30 mouse cellular contexts compared by ENCODE assay signal in the genomic region with DNA sequence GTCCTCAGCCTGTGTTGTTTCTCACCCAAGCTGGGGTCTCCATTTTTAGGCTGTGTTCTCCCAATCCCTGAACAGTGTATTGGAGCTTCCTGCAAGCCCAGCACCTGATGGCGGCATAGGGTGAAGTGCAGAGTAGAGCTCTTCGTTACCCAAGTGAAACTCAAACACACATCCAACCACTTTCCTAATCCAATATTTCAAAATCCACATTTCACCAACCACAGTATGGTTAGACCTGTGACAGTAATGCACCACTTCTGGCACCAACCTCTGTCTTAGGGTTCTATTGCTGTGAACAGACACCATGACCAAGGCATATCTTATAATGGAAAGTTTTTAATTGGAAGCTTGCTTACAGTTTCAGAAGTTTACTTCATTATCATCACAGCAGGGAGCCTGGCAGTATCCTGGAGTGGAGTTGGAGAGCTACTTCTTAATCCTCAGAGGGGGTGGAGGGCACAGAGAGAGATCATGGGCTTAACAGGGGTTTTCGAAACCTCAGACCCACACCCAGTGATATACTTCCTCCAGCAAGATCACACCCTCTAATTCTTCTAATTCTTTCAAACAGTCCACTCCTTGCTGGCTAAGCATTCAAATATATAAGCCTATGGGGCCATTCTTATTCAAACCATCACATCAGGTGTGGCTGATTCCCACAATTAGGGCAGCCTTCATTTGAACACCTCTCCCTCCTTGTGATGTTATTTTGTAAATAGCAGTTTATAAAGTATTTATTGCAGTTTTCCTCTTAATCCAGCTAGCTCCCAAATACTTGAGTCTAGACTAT. TPM values are rescaled to one million over a fixed set of nuclear protein-coding genes. Genes with fewer than 3 reads are reported as not detected.
DNase-seq lines count a peak whose midpoint lies in the region; ATAC-seq and TF ChIP-seq lines count a peak whose summit lies in the region.
"Had no signal": no experiment of that assay in that cellular context is flagged by ENCODE, and none has a peak within 500 bp of the region (broad histone marks: within the 10 kb centered on the region; RNA-seq: fewer than 3 reads in every experiment).

No protein-coding gene starts in this region.

- ATAC-seq in common myeloid progenitor, adult 5-6 weeks (replicated peaks; ENCODE audit: low read depth, poor library complexity, severe bottlenecking), result 0 out of 2 replicates have a peak, but pooled peaks have one; percentile 22
- ATAC-seq: forebrain, embryonic 13.5 days; hindbrain, postnatal 0 days; intestine, embryonic 16.5 days; midbrain, embryonic 16.5 days had no signal

- H3K27me3 ChIP-seq in E14TG2a.4 (ENCODE audit: insufficient read depth, low read length), result no peaks in the 10 kb centered on the region
- no peaks in the 10 kb centered on the region for H3K27me3 ChIP-seq in megakaryocyte, embryonic 14.5 days (replicated peaks)
- H3K27me3 ChIP-seq: embryonic facial prominence, embryonic 13.5 days; forebrain, embryonic 13.5 days; heart, embryonic 12.5 days; limb, embryonic 13.5 days; neural tube, embryonic 15.5 days; stomach, embryonic 15.5 days had no signal

- H3K36me3 ChIP-seq in E14TG2a.4 (ENCODE audit: insufficient read depth, low read length), result peaks cover 23% of the 10 kb centered on the region
- no peaks in the 10 kb centered on the region for H3K36me3 ChIP-seq in ES-E14 (ENCODE audit: control insufficient read depth, insufficient read depth, low read length, poor library complexity, severe bottlenecking)
- H3K36me3 ChIP-seq in megakaryocyte, embryonic 14.5 days (replicated peaks; ENCODE audit: low read length), result no peaks in the 10 kb centered on the region
- H3K36me3 ChIP-seq: embryonic facial prominence, embryonic 13.5 days; heart, embryonic 12.5 days; limb, embryonic 13.5 days; neural tube, embryonic 15.5 days; stomach, embryonic 15.5 days had no signal

- no peaks in the 10 kb centered on the region for H3K9me3 ChIP-seq in E14TG2a.4 (ENCODE audit: low read length)
- no peaks in the 10 kb centered on the region for H3K9me3 ChIP-seq in ES-E14 (ENCODE audit: control insufficient read depth, insufficient read depth, low read depth, low read length)
- H3K9me3 ChIP-seq in megakaryocyte, embryonic 14.5 days, result no peaks in the 10 kb centered on the region
- H3K9me3 ChIP-seq: embryonic facial prominence, embryonic 13.5 days; forebrain, embryonic 13.5 days; heart, embryonic 12.5 days; limb, embryonic 13.5 days; neural tube, embryonic 15.5 days; stomach, embryonic 15.5 days had no signal

- H3K9ac ChIP-seq in ES-E14 (ENCODE audit: insufficient read depth, low read depth, low read length, poor library complexity, severe bottlenecking), result no peak overlapping the region; the same call in 1 of the 2 replicates
- H3K9ac ChIP-seq: embryonic facial prominence, embryonic 13.5 days; forebrain, embryonic 13.5 days; heart, embryonic 12.5 days; limb, embryonic 13.5 days; neural tube, embryonic 15.5 days; stomach, embryonic 15.5 days had no signal

- TF ChIP-seq CTCF in E14TG2a.4 (conservative IDR thresholded peaks at IDR 0.05; ENCODE audit: low read length), result no peak

- no peak overlapping the region; the same call in 1 of the 2 replicates for H3K27ac ChIP-seq in ES-E14 (ENCODE audit: insufficient read depth, low read depth, low read length, poor library complexity, severe bottlenecking)
- H3K27ac ChIP-seq: embryonic facial prominence, embryonic 13.5 days; forebrain, embryonic 13.5 days; gastrocnemius, adult 2 months; hindbrain, postnatal 0 days; layer of hippocampus, adult 2 months; limb, embryonic 13.5 days; neural tube, embryonic 15.5 days; stomach, embryonic 15.5 days had no signal

- no peak for DNase-seq in ES-E14 (ENCODE audit: low read depth, low spot score)
- no peak for DNase-seq in cerebellum, postnatal 14 days
- no peak for DNase-seq in frontal cortex, postnatal 25 days (ENCODE audit: low spot score in 2 of 2)
- no peak for DNase-seq in testis, postnatal 14 days (ENCODE audit: low spot score)
- DNase-seq: adrenal gland, postnatal 25 days; cerebellum, adult 9-11 months; embryo, embryonic 11 days; gastrocnemius, adult 2 months; heart, postnatal 10 days; kidney, adult 9 months; kidney, postnatal 14 days; lung, adult 18-20 months; lung, postnatal 14 days; thymus, adult 18-20 months; thymus, postnatal 36 days had no signal

- in situ Hi-C loops in ES-E14 (cut with MboI; ENCODE audit: low sequenced_read_pairs in 2 of 2, unreplicated experiment in 2 of 2), result no loop called here

- H3K4me1 ChIP-seq in E14TG2a.4 (replicated peaks; ENCODE audit: low read depth, low read length), result peaks cover 53% of the 10 kb centered on the region
- peaks cover 2% of the 10 kb centered on the region in 2 experiments; a peak in 1 of 4 replicates for H3K4me1 ChIP-seq in ES-E14 (ENCODE audit: control insufficient read depth in 2 of 2, insufficient read depth in 2 of 2, low read length in 2 of 2, poor library complexity in 1 of 2)
- H3K4me1 ChIP-seq in megakaryocyte, embryonic 14.5 days, result peaks cover 25% of the 10 kb centered on the region
- H3K4me1 ChIP-seq: embryonic facial prominence, embryonic 13.5 days; forebrain, embryonic 13.5 days; heart, embryonic 12.5 days; limb, embryonic 13.5 days; neural tube, embryonic 15.5 days; stomach, embryonic 15.5 days had no signal

- H3K4me3 ChIP-seq in E14TG2a.4 (replicated peaks; ENCODE audit: low read length) (peak overlapping the region; percentile 73), ES-E14 (ENCODE audit: insufficient read depth in 1 of 2, low read depth in 1 of 2, low read length in 2 of 2, poor library complexity in 1 of 2, severe bottlenecking in 1 of 2) (peak overlapping the region; percentile 14 to 72)
- peak overlapping the region; percentile 77 for H3K4me3 ChIP-seq in megakaryocyte, embryonic 14.5 days (replicated peaks)
- H3K4me3 ChIP-seq: embryonic facial prominence, embryonic 13.5 days; erythroblast, embryonic 14.5 days; forebrain, embryonic 13.5 days; gastrocnemius, adult 2 months; heart, embryonic 12.5 days; layer of hippocampus, adult 2 months; limb, embryonic 13.5 days; neural tube, embryonic 15.5 days; stomach, embryonic 15.5 days had no signal

TF ChIP-seq in ES-E14, 5 proteins besides CTCF, POLR2A, EP300 and RAD21:
- no peak for TF ChIP-seq ZNF384 (IDR thresholded peaks at IDR 0.05; ENCODE audit: low read depth, low read length)
- no peak for TF ChIP-seq MAFK (IDR thresholded peaks at IDR 0.05; ENCODE audit: insufficient read depth, low read depth, low read length)
- TF ChIP-seq ZC3H11A (IDR thresholded peaks at IDR 0.05; ENCODE audit: borderline replicate concordance, low read depth, low read length), result no peak
- TF ChIP-seq CHD2 (IDR thresholded peaks at IDR 0.05; ENCODE audit: low read depth, low read length), result no peak
- no peak for TF ChIP-seq HCFC1 (IDR thresholded peaks at IDR 0.05; ENCODE audit: borderline replicate concordance, insufficient read depth, low read length)

RNA-seq across cellular contexts. Expression of a gene that starts 6.0 kb away (rescaled TPM):
- 25.4 and 26.2 TPM in 2 replicates for total RNA-seq in ES-E14 (2012; rRNA removed)
- total RNA-seq in common myeloid progenitor, adult 5-6 weeks (2017), result 34.9 and 44.0 TPM in 2 replicates
- 1.00 TPM in 1 of 2 replicates, not detected in the other for polyA plus RNA-seq in megakaryocyte, embryonic 14.5 days (2012; ENCODE audit: insufficient read depth, low replicate concordance)
- polyA plus RNA-seq: embryonic facial prominence, embryonic 13.5 days; erythroblast, embryonic 14.5 days; forebrain, embryonic 13.5 days; heart, embryonic 12.5 days; hindbrain, embryonic 11.5 days; hindbrain, postnatal 0 days; intestine, embryonic 16.5 days; limb, embryonic 13.5 days; midbrain, embryonic 16.5 days; neural tube, embryonic 15.5 days; stomach, embryonic 15.5 days had no signal

RNA-seq across cellular contexts. Expression of a gene that starts 7.4 kb away (rescaled TPM):
- 74.8 and 115 TPM in 2 replicates for total RNA-seq in ES-E14 (2012; rRNA removed)
- 144 and 156 TPM in 2 replicates for total RNA-seq in common myeloid progenitor, adult 5-6 weeks (2017)
- polyA plus RNA-seq in megakaryocyte, embryonic 14.5 days (2012; ENCODE audit: insufficient read depth, low replicate concordance), result 1.4 TPM in 1 of 2 replicates, not detected in the other

RNA-seq across cellular contexts. Expression of a gene that starts 7.7 kb away (rescaled TPM):
- total RNA-seq in ES-E14 (2012; rRNA removed), result 19.4 and 42.3 TPM in 2 replicates
- 15.6 and 17.3 TPM in 2 replicates for total RNA-seq in common myeloid progenitor, adult 5-6 weeks (2017)
- 82.0 and 93.0 TPM in 2 replicates for polyA plus RNA-seq in megakaryocyte, embryonic 14.5 days (2012; ENCODE audit: insufficient read depth, low replicate concordance)

RNA-seq across cellular contexts. Expression of a gene that starts 13.5 kb away (rescaled TPM):
- total RNA-seq in ES-E14 (2012; rRNA removed), result 127 and 205 TPM in 2 replicates
- 206 and 222 TPM in 2 replicates for total RNA-seq in common myeloid progenitor, adult 5-6 weeks (2017)
- polyA plus RNA-seq in megakaryocyte, embryonic 14.5 days (2012; ENCODE audit: insufficient read depth, low replicate concordance), result 13.9 and 87.6 TPM in 2 replicates

RNA-seq across cellular contexts. Expression of a gene that starts 13.6 kb away (rescaled TPM):
- total RNA-seq in ES-E14 (2012; rRNA removed), result 19.1 and 34.9 TPM in 2 replicates
- total RNA-seq in common myeloid progenitor, adult 5-6 weeks (2017), result 110 and 124 TPM in 2 replicates
- polyA plus RNA-seq in megakaryocyte, embryonic 14.5 days (2012; ENCODE audit: insufficient read depth, low replicate concordance), result 14.5 and 15.9 TPM in 2 replicates
